Mouse (Mus musculus) intestine, postnatal 0 days (tissue): ENCODE data around the gene Hist4h4. TPM values are rescaled to one million over a fixed set of nuclear protein-coding genes. Genes with fewer than 3 reads are reported as not detected.

Experiments
- ATAC-seq: fragments of 200-750 bp; cut with Nextera tagmentation; 2 replicates; pipeline ENCODE4 v1.8.0; 2017; ENCODE audit warnings: mild to moderate bottlenecking, moderate TSS enrichment, moderate library complexity
- H3K27ac ChIP-seq: fragments of 300-500 bp; sonication (generic); 2 replicates; pipeline ENCODE4 v1.5.1; 2014; ENCODE audit warnings: mild to moderate bottlenecking, low read depth, low read length, moderate library complexity
- H3K27me3 ChIP-seq: fragments of 300-500 bp; sonication (generic); replicated peaks from 2 replicates; pipeline ENCODE4 v1.6.1; 2014; ENCODE audit warnings: low read length, mixed read lengths; ENCODE audit not compliant: control insufficient read depth, insufficient read depth
- H3K36me3 ChIP-seq: fragments of 300-500 bp; sonication (generic); 2 replicates; pipeline ENCODE4 v1.6.1; 2014; ENCODE audit warnings: mild to moderate bottlenecking, moderate library complexity; ENCODE audit not compliant: control insufficient read depth, insufficient read depth
- H3K4me1 ChIP-seq: fragments of 300-500 bp; sonication (generic); replicated peaks from 2 replicates; pipeline ENCODE4 v1.6.1; 2014; ENCODE audit warnings: antibody characterized with exemption, low read length, mixed read lengths; ENCODE audit not compliant: control insufficient read depth, insufficient read depth
- H3K4me2 ChIP-seq: fragments of 300-500 bp; sonication (generic); replicated peaks from 2 replicates; pipeline ENCODE4 v1.6.1; 2014; ENCODE audit warnings: low read depth, mild to moderate bottlenecking, moderate library complexity
- H3K4me3 ChIP-seq: fragments of 300-500 bp; sonication (generic); 2 replicates; pipeline ENCODE4 v1.5.1; 2014; ENCODE audit warnings: low read depth, low read length
- H3K9ac ChIP-seq: fragments of 300-500 bp; sonication (generic); 2 replicates; pipeline ENCODE4 v1.6.1; 2014; ENCODE audit warnings: mild to moderate bottlenecking, low read depth, low read length
- H3K9me3 ChIP-seq: fragments of 300-500 bp; sonication (generic); 2 replicates; pipeline ENCODE4 v1.6.1; 2016; ENCODE audit warnings: mixed run types; ENCODE audit not compliant: control insufficient read depth
- CTCF ChIP-seq: sonication (generic); IDR thresholded peaks from 2 replicates; pipeline ENCODE4 v1.5.1; 2016; ENCODE audit warnings: low read depth, mild to moderate bottlenecking, control low read depth, antibody characterized with exemption, moderate library complexity
- WGBS: fragments of 180-500 bp; shearing (Covaris S2); extraction: QIAGEN DNeasy Blood & Tissue Kit; methylation state at CpG from one replicate; pipeline ENCODE4 v1.1.7; 2014; 5-methylcytosine and 5-hydroxymethylcytosine counted together
- polyA plus RNA-seq: library from polyadenylated mRNA; unstranded; fragments of >200 nt; fragmentation: Nextera tagmentation; extraction: Ambion mirVana; gene quantifications from 2 replicates; pipeline ENCODE4 v1.2.1, GENCODE M21; 2015

The Hist4h4 gene
- polyA plus RNA-seq, 1 experiment from 2014 or later, result 0.76 TPM

- 70% methylated on average over 1 of the region's 1 CpGs for WGBS
- Histone ChIP-seq H3K9ac (no peak overlapping the region), H3K4me2 (no peak overlapping the region), H3K27ac (no peak overlapping the region), H3K4me1 (0 out of 2 replicates have a peak, but pooled peaks cover 3% of the 10 kb centered on the region), H3K9me3 (no peaks in the 10 kb centered on the region), H3K27me3 (no peaks in the 10 kb centered on the region), H3K4me3 (no peak overlapping the region), H3K36me3 (no peaks in the 10 kb centered on the region)
- ATAC-seq, result no peak
- TF ChIP-seq CTCF, result no peak
Measured at GRCm38 (mm10) chr6:136795110-136795509, 9.1 kb downstream of the Hist4h4 start.

DNA sequence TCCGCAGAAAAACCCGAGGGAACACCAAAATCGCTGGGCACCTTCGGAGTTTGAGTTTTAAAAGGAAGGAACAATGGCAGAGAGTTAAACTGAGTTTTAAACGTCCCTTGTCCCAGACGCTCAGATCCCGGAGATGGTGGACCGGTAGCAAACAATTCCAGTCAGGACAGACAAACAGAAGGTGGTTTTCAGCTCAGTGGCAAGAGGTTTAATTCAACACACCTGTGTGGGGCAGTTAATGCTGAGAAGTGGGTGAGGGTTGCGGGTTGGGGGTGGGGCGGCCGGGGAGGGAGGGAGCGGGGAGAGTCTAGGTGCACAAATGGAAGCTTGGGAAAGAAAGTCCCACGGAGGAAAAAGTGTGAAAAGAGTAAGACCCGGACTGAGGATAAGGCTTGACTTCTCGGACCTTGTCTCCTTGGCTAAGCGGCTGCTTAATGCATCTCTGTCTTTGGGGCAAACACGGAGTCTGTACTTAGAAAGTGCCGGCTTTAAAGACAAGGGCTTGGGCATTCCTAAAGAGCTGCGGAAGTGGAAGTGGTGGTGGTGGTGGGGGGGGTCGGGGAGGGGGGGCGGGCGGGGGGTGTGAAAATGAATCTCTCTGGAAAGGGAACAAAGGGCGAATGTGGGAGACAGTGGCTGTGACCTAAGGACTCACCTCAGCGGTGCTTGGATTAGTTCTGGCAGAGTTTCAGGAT is 10.2 kb downstream of the Hist4h4 start:
- Histone ChIP-seq H3K27ac (no peak overlapping the region), H3K27me3 (no peaks in the 10 kb centered on the region), H3K4me2 (peak overlapping the region; percentile 80), H3K4me1 (0 out of 2 replicates have a peak, but pooled peaks cover 3% of the 10 kb centered on the region), H3K9ac (peak overlapping the region; percentile 26; the same call in 1 of the 2 replicates), H3K9me3 (no peaks in the 10 kb centered on the region), H3K4me3 (peak overlapping the region; percentile 40), H3K36me3 (no peaks in the 10 kb centered on the region)
- TF ChIP-seq CTCF, result no peak
- WGBS, result 1% methylated on average over 22 of the region's 24 CpGs
- peak; percentile 55 for ATAC-seq

GRCm38 (mm10) chr6:136792884-136793758 is 11.1 kb downstream of the Hist4h4 start:
- no peak for TF ChIP-seq CTCF
- H3K4me2 ChIP-seq, result peak overlapping the region; percentile 80
- H3K9ac ChIP-seq, result peak overlapping the region; percentile 26; the same call in 1 of the 2 replicates
- H3K9me3 ChIP-seq, result no peaks in the 10 kb centered on the region
- H3K27me3 ChIP-seq, result no peaks in the 10 kb centered on the region
- no peaks in the 10 kb centered on the region for H3K36me3 ChIP-seq
- ATAC-seq, result 0 out of 2 replicates have a peak, but pooled peaks have one; percentile 12
- H3K4me3 ChIP-seq, result peak overlapping the region; percentile 40
- H3K4me1 ChIP-seq, result 0 out of 2 replicates have a peak, but pooled peaks cover 3% of the 10 kb centered on the region
- 36% methylated on average over 16 of the region's 16 CpGs for WGBS
- no peak overlapping the region for H3K27ac ChIP-seq

DNA sequence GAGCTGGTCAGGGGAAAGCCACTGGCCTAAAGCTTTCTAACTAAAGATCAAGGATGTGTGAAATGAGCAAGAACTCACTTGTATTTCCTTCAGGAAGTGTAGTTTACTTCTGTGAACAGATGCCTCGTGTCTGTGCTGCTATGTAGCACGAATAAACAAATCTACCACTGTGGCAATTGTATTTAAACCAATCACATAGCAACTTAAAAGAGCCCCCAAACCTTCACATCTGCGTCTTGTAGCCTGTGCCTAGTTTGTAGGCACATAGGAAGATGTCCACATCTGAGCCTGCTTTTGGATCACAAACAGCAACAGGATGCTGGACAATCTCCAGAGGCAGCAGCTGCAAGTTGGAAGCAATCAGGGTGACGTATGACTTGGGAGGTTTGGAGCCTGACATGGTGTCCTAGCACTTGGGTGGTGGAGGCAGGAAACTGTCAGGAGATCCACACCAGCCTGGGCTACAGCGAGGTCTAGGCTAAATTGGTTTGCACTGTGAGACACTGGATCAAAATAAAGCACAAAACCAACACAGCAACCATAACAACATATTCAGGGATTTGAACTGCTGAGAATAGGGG is 14.7 kb downstream of the Hist4h4 start:
- TF ChIP-seq CTCF, result no peak
- ATAC-seq, result peak; percentile 9; the same call in 1 of the 2 replicates
- Histone ChIP-seq H3K36me3 (no peaks in the 10 kb centered on the region), H3K9ac (no peak overlapping the region), H3K27me3 (no peaks in the 10 kb centered on the region), H3K27ac (peak overlapping the region; percentile 54; the same call in 1 of the 2 replicates), H3K4me2 (no peak overlapping the region), H3K4me1 (0 out of 2 replicates have a peak, but pooled peaks cover 3% of the 10 kb centered on the region), H3K9me3 (no peaks in the 10 kb centered on the region), H3K4me3 (no peak overlapping the region)
- 57% methylated on average over 5 of the region's 5 CpGs for WGBS

- no peak for TF ChIP-seq CTCF
- Histone ChIP-seq H3K4me1 (no peaks in the 10 kb centered on the region; the same call in 1 of the 2 replicates), H3K27ac (peak overlapping the region; percentile 73; the same call in 1 of the 2 replicates), H3K9me3 (no peaks in the 10 kb centered on the region), H3K4me3 (no peak overlapping the region), H3K36me3 (no peaks in the 10 kb centered on the region), H3K4me2 (peak overlapping the region; percentile 64), H3K27me3 (no peaks in the 10 kb centered on the region), H3K9ac (no peak overlapping the region)
- 52% methylated on average over 9 of the region's 9 CpGs for WGBS
- no peak for ATAC-seq
Measured at GRCm38 (mm10) chr6:136782761-136783160, 21.5 kb downstream of the Hist4h4 start.
